Mouse (Mus musculus): ENCODE measurements around the gene Pxmp2. TPM values are rescaled to one million over a fixed set of nuclear protein-coding genes. Genes with fewer than 3 reads are reported as not detected.

Pxmp2 gene
- polyA plus RNA-seq, 1 experiment: 4.7 TPM

DNA sequence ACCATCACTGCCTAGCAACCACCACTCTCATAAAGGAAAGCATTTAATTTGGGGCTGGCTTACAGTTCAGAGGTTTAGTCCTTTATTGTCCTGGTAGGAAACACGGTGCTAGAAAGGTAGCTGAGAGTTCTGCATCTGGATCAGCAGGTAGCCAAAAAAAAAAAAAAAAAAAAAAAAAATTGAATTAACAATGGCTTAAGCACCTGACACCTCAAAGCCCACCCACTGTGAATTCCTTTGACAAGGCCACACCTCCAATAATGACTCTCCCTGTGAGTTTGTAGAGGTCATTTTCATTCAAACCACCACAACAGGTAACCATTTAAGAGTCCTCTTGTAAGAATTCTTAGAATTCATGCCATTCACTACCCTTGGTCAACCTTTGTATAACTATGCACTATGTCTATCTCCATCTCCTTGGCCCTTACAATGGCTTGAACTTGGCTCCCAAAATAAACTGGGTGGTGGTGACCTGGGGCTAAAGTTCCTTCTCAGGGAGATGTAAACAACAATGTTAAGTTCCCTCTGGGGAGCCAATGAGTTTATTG is 58.6 kb downstream of the Pxmp2 start:
- Histone ChIP-seq H3K27me3 (ENCODE audit: control insufficient read depth, insufficient read depth, low read length) (no peaks in the 10 kb centered on the region), H3K4me1 (replicated peaks; ENCODE audit: control insufficient read depth, insufficient read depth, low read length) (peaks cover 3% of the 10 kb centered on the region), H3K36me3 (ENCODE audit: control insufficient read depth, insufficient read depth, low read length) (peaks cover 19% of the 10 kb centered on the region), H3K27ac (ENCODE audit: control insufficient read depth, insufficient read depth, low read length) (no peak overlapping the region), H3K4me3 (ENCODE audit: control insufficient read depth, insufficient read depth, low read length) (no peak overlapping the region)
- TF ChIP-seq CTCF (IDR thresholded peaks at IDR 0.05; ENCODE audit: borderline replicate concordance, control insufficient read depth, extremely low read depth, insufficient read depth, low read length, poor library complexity) (no peak), POLR2A (IDR thresholded peaks at IDR 0.05; ENCODE audit: control insufficient read depth, extremely low read depth, insufficient read depth, low read length, poor library complexity) (no peak)
- no peak for DNase-seq
- 88% methylated on average over 1 of the region's 1 CpGs for WGBS

DNA sequence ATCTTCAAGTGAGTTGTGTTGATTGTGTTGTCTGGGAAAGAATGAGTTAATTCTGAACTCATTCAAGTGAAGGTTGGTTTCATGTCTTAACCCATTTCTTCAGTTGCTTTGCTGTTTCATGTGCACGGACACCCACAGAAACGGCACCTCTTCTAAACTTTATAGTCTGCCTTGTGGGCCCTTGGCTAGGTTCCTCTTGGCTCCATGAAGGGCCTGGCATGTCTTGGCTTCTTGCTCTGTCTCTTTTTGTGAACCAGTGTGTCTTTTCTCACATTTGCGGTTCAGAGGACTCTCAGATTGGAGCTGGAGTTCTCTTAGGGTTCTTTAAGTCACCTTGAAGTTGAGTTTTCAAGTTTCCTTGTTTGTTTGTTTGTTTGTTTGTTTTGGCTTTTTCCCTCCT is 60.9 kb downstream of the Pxmp2 start:
- 91% methylated on average over 3 of the region's 3 CpGs for WGBS
- Histone ChIP-seq H3K27me3 (ENCODE audit: control insufficient read depth, insufficient read depth, low read length) (no peaks in the 10 kb centered on the region), H3K27ac (ENCODE audit: control insufficient read depth, insufficient read depth, low read length) (no peak overlapping the region), H3K4me3 (ENCODE audit: control insufficient read depth, insufficient read depth, low read length) (no peak overlapping the region), H3K4me1 (replicated peaks; ENCODE audit: control insufficient read depth, insufficient read depth, low read length) (no peaks in the 10 kb centered on the region), H3K36me3 (ENCODE audit: control insufficient read depth, insufficient read depth, low read length) (peaks cover 40% of the 10 kb centered on the region)
- TF ChIP-seq CTCF (IDR thresholded peaks at IDR 0.05; ENCODE audit: borderline replicate concordance, control insufficient read depth, extremely low read depth, insufficient read depth, low read length, poor library complexity) (no peak), POLR2A (IDR thresholded peaks at IDR 0.05; ENCODE audit: control insufficient read depth, extremely low read depth, insufficient read depth, low read length, poor library complexity) (no peak)
- DNase-seq: no peak

Other genes starting within 250 kb of the Pxmp2 start
- gene Gm17655, start 213.7 kb downstream of the Pxmp2 start, polyA plus RNA-seq (2012; rRNA removed): 0.32 and 0.98 TPM in 2 replicates
- 0.30 and 0.31 TPM in 2 replicates for gene Gm35315, start 191.8 kb downstream of the Pxmp2 start, polyA plus RNA-seq (2012; rRNA removed)
- 3.9 and 5.0 TPM in 2 replicates for gene Plcxd1, start 186.2 kb downstream of the Pxmp2 start, polyA plus RNA-seq (2012; rRNA removed)
- 260 and 301 TPM in 2 replicates for gene Gtpbp6, start 178.0 kb downstream of the Pxmp2 start, polyA plus RNA-seq (2012; rRNA removed)
- gene Zfp605, start 176.1 kb downstream of the Pxmp2 start, polyA plus RNA-seq (2012; rRNA removed): 0.73 and 0.80 TPM in 2 replicates
- 180 and 185 TPM in 2 replicates for gene Chfr, start 150.3 kb downstream of the Pxmp2 start, polyA plus RNA-seq (2012; rRNA removed)
- gene Golga3, start 109.5 kb downstream of the Pxmp2 start, polyA plus RNA-seq (2012; rRNA removed): 11.5 and 12.3 TPM in 2 replicates
- gene Ankle2, start 55.2 kb downstream of the Pxmp2 start, polyA plus RNA-seq (2012; rRNA removed): 12.9 and 13.5 TPM in 2 replicates
- 38.0 and 40.8 TPM in 2 replicates for gene Pgam5, start 16.3 kb downstream of the Pxmp2 start, polyA plus RNA-seq (2012; rRNA removed)
- gene Pole, start 120 bp upstream of the Pxmp2 start, polyA plus RNA-seq (2012; rRNA removed): 27.5 and 36.4 TPM in 2 replicates
- 0.77 and 0.84 TPM in 2 replicates for gene P2rx2, start 57.0 kb upstream of the Pxmp2 start, polyA plus RNA-seq (2012; rRNA removed)
- 0.28 and 0.73 TPM in 2 replicates for gene Lrcol1, start 58.5 kb upstream of the Pxmp2 start, polyA plus RNA-seq (2012; rRNA removed)
- gene Fbrsl1, start 162.3 kb upstream of the Pxmp2 start, polyA plus RNA-seq (2012; rRNA removed): 129 and 200 TPM in 2 replicates